Mouse (Mus musculus): Measurements from ENCODE around the gene Arpc2. TPM values are rescaled to one million over a fixed set of nuclear protein-coding genes. Genes with fewer than 3 reads are reported as not detected.

Arpc2 gene
- 200 and 212 TPM in 2 replicates for polyA plus RNA-seq (2012; rRNA removed)

GRCm38 (mm10) chr1:74235938-74236589 is at the start of gene Arpc2:
Gene Arpc2 (plus strand): TSS chr1:74236084.

GRCm38 (mm10) chr1:74194445-74194844 is 41.4 kb upstream of the Arpc2 start, which contains the start of gene Cxcr1:
Gene Cxcr1 (minus strand): TSS chr1:74194631.

GRCm38 (mm10) chr1:74278538-74278937 is 42.7 kb downstream of the Arpc2 start, which contains the start of gene Gpbar1:
Gene Gpbar1 (plus strand): TSS chr1:74278550.

DNA sequence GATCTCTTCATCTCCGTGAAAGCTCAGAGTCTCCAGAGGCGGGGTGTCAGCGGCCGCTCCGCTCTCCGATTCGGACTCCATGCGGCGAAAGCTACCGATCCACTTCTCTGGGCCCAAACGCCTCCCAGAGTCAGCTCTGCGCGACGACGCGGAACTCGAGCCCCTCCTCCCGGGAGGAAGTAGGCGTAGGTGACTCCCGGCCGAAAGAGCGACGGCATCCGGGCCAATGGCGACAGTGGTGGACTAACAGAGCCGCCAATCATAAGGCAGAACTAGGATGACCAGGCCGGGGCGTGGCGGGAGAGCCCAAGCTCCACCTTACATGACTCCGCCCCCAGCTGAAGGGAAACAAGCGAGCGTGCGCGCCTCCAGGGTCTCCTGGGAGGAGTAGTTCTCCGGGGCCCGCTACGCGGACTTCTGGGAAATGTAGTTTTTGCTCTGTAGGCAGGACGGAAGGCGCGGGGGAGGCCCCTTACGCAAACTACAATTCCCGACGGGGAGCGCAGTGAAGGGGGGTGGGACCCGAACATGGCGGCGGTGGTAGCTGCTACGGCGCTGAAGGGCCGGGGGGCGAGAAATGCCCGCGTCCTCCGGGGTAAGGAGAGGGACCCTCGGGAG is 48.8 kb downstream of the Arpc2 start, which contains the start of the genes Aamp and Pnkd:
Gene Aamp (minus strand): TSS at position 196 of the 618 bp plus-strand sequence.
Gene Pnkd (plus strand): TSS at position 388 of the 618 bp plus-strand sequence.

GRCm38 (mm10) chr1:74305522-74305921 is 69.6 kb downstream of the Arpc2 start, which contains the start of gene Tmbim1:
Gene Tmbim1 (minus strand): TSS chr1:74305622.

Other genes starting within 250 kb of the Arpc2 start
- 8.3 and 13.0 TPM in 2 replicates for gene Tns1, start 111.6 kb upstream of the Arpc2 start, polyA plus RNA-seq (2012; rRNA removed)
- 0.65 and 0.75 TPM in 2 replicates for gene Rufy4, start 110.5 kb upstream of the Arpc2 start, polyA plus RNA-seq (2012; rRNA removed)
- gene Cxcr2, start 82.1 kb upstream of the Arpc2 start, polyA plus RNA-seq (2012; rRNA removed) = 0.09 and 0.10 TPM in 2 replicates
- not detected in 2 replicates for gene Cxcr1, start 41.5 kb upstream of the Arpc2 start, polyA plus RNA-seq (2012; rRNA removed)
- 0.05 and 0.06 TPM in 2 replicates for gene Gpbar1, start 42.5 kb downstream of the Arpc2 start, polyA plus RNA-seq (2012; rRNA removed)
- gene Aamp, start 48.7 kb downstream of the Arpc2 start, polyA plus RNA-seq (2012; rRNA removed) = 170 and 189 TPM in 2 replicates
- 64.7 and 71.0 TPM in 2 replicates for gene Pnkd, start 48.8 kb downstream of the Arpc2 start, polyA plus RNA-seq (2012; rRNA removed)
- 5.7 and 12.6 TPM in 2 replicates for gene Tmbim1, start 69.5 kb downstream of the Arpc2 start, polyA plus RNA-seq (2012; rRNA removed)
- gene Catip, start 126.0 kb downstream of the Arpc2 start, polyA plus RNA-seq (2012; rRNA removed) = 2.4 and 2.7 TPM in 2 replicates
- gene Slc11a1, start 139.1 kb downstream of the Arpc2 start, polyA plus RNA-seq (2012; rRNA removed) = 4.1 and 4.3 TPM in 2 replicates
- 40.5 and 53.6 TPM in 2 replicates for gene Ctdsp1, start 155.4 kb downstream of the Arpc2 start, polyA plus RNA-seq (2012; rRNA removed)
- 0.05 and 0.06 TPM in 2 replicates for gene Vil1, start 173.3 kb downstream of the Arpc2 start, polyA plus RNA-seq (2012; rRNA removed)